Mouse (Mus musculus) hindlimb bud, embryonic 11.5 days (tissue): ENCODE measurements around the gene Fam76a.

ENCODE experiments used
- DNase-seq: peaks from one replicate; pipeline ENCODE4 v3.0.0-alpha.2; 2012; ENCODE audit warnings: low read depth, low spot score; ENCODE audit errors: extremely low spot score

Gene Fam76a

GRCm38 (mm10) chr4:132922558-132923008 is at the start of gene Fam76a:
TSS of gene Fam76a (minus strand) at chr4:132922558.
- DNase-seq, result peak; percentile 97

- DNase-seq, result no peak
Measured at GRCm38 (mm10) chr4:132972101-132972500, 49.7 kb upstream of the Fam76a start.

GRCm38 (mm10) chr4:132971601-132972000 is 49.2 kb upstream of the Fam76a start:
- no peak for DNase-seq

GRCm38 (mm10) chr4:132968105-132968938 is 46.0 kb upstream of the Fam76a start:
- no peak for DNase-seq

GRCm38 (mm10) chr4:132964473-132964872 is 42.1 kb upstream of the Fam76a start:
- no peak for DNase-seq

GRCm38 (mm10) chr4:132964064-132964463 is 41.7 kb upstream of the Fam76a start:
- no peak for DNase-seq

GRCm38 (mm10) chr4:132963436-132963835 is 41.1 kb upstream of the Fam76a start:
- DNase-seq, result no peak

- DNase-seq, result no peak
Measured at GRCm38 (mm10) chr4:132962628-132963027, 40.3 kb upstream of the Fam76a start.

- DNase-seq, result no peak
Measured at GRCm38 (mm10) chr4:132961866-132962265, 39.5 kb upstream of the Fam76a start.

- no peak for DNase-seq
Measured at GRCm38 (mm10) chr4:132960864-132961639, 38.7 kb upstream of the Fam76a start.

- no peak for DNase-seq
Measured at GRCm38 (mm10) chr4:132960313-132960712, 38.0 kb upstream of the Fam76a start.

GRCm38 (mm10) chr4:132959679-132960045 is 37.3 kb upstream of the Fam76a start:
- no peak for DNase-seq

- DNase-seq, result no peak
Measured at GRCm38 (mm10) chr4:132958741-132959678, 36.7 kb upstream of the Fam76a start.

- no peak for DNase-seq
Measured at GRCm38 (mm10) chr4:132955395-132955791, 33.0 kb upstream of the Fam76a start.

GRCm38 (mm10) chr4:132954530-132955394 is 32.4 kb upstream of the Fam76a start:
- DNase-seq, result no peak

- no peak for DNase-seq
Measured at GRCm38 (mm10) chr4:132950999-132951398, 28.6 kb upstream of the Fam76a start.

- no peak for DNase-seq
Measured at GRCm38 (mm10) chr4:132949882-132950532, 27.6 kb upstream of the Fam76a start.

- DNase-seq, result no peak
Measured at GRCm38 (mm10) chr4:132946047-132947001, 24.0 kb upstream of the Fam76a start.
